Mouse (Mus musculus): ENCODE measurements at regions not wholly inside any gene's neighbourhood (a gene's known extent, or its start where the extent isn't known, plus 50 kb on each side); places are given as distances from the start of the nearest gene placed in this dataset.
A peak's percentile ranks its signal among the peaks of the same experiment; 100 is the strongest.

DNA sequence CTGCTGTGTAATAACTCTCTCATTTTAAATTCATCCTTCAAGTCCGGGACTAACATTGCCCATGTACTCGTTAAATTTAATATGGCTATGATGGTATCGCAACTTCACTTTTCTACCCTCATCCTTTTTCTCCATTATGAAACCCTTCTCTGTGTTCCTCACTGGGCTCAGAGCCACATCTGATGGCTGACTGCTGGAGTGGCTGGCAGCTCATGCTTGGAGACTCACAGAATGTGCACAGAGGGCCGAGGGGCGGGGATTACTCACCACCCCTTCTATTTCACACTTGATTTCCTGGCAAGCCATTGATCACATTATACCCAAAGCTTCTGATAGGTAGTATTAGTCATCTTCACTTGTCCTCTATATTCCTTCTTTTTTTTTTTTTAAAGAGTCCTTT, 81.1 kb upstream of the Vwde start:
- DNase-seq: no peak

DNA sequence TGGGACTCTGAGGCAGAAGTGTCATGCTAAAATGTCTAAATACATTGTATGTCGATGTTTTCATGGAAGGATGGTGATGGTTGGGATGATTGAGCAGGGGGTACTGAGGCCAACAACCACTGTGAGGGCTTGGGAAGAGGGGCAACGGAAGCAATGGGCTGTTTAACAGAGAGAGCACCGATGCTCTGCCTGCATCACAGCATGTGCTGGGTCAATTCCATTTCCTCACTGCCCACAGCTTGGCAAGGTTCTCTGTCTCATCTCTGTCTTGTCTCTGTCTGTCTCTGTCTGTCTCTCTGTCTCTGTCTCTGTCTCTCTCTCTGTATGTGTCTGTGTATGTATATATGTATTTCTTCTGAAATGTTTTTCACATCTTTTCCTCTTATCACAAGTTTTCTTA, 73.4 kb upstream of the Vwde start:
- no peak for DNase-seq

GRCm38 (mm10) chr6:13297110-13297509, 72.3 kb upstream of the Vwde start:
- DNase-seq: no peak

DNA sequence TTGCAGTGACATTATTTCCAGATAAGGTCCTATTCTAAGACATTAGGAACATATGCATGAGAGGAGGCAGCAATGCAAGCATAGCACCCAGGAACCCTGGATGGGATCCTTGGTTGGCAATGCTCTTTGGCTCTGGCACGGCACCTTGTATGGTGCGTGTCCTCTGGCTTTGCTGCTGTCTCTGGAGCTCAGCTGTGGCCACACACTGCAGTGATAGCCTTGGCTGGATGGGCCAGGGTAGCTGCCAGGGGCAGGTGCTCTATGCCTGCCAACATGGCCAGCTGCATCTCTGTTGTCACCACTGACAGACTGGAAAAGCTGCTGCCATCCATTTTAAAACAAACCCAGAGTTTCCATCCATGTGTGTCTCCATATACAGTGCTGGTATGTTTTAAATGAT, 71.3 kb upstream of the Vwde start:
- DNase-seq: no peak

DNA sequence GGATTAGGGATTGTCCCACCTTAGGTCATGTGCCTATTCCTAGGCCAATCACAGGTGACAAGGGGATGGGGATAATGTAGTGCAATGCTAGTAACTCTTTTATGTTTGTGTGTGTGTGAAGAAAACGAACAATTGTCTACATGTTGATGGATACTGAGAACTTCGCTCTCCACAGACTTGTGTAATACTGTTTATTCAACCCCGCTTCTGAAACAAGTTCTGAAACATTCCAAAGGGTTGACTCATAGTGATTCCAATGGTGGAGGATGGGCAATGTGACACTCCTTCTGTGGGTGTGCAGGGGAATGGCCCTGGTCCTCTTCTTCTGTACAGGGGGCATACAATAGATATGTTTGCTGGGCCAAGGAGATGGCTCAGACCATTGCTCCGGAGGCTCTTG, 69.6 kb upstream of the Vwde start:
- no peak for DNase-seq

- peak; percentile 81 for DNase-seq
Observed at GRCm38 (mm10) chr6:13288500-13288899, 63.7 kb upstream of the Vwde start.

- no peak for DNase-seq
Observed at GRCm38 (mm10) chr6:13287812-13288211, 63.0 kb upstream of the Vwde start.

- DNase-seq: no peak
Observed at GRCm38 (mm10) chr6:13286542-13287273, 61.9 kb upstream of the Vwde start.

GRCm38 (mm10) chr6:13280835-13281234, 56.1 kb upstream of the Vwde start:
- DNase-seq: peak; percentile 70

Measured in lung, postnatal 36 days (tissue).